Mouse (Mus musculus) c-Kit-positive CD71-positive TER-119-negative erythroid progenitor cells, embryonic 14.5 days (primary cell): Measurements from ENCODE around the gene Dio1.

ENCODE experiments used
- DNase-seq: peaks from one replicate; pipeline ENCODE4 v3.0.0-alpha.2; 2013; ENCODE audit warnings: low read depth

Gene Dio1

GRCm38 (mm10) chr4:107306966-107307365 is at the start of gene Dio1:
Dio1 (minus strand) TSS chr4:107307169.
- DNase-seq: no peak

- no peak for DNase-seq
Measured at GRCm38 (mm10) chr4:107354543-107354942, 47.6 kb upstream of the Dio1 start.

GRCm38 (mm10) chr4:107354126-107354525 is 47.2 kb upstream of the Dio1 start:
- no peak for DNase-seq

- DNase-seq: no peak
Measured at GRCm38 (mm10) chr4:107353612-107354011, 46.6 kb upstream of the Dio1 start.

GRCm38 (mm10) chr4:107351368-107351767 is 44.4 kb upstream of the Dio1 start:
- no peak for DNase-seq

GRCm38 (mm10) chr4:107349311-107350008 is 42.5 kb upstream of the Dio1 start:
- DNase-seq: no peak

- DNase-seq: no peak
Measured at GRCm38 (mm10) chr4:107348529-107349310, 41.8 kb upstream of the Dio1 start.

- DNase-seq: no peak
Measured at GRCm38 (mm10) chr4:107347221-107347620, 40.3 kb upstream of the Dio1 start.

GRCm38 (mm10) chr4:107344612-107345011 is 37.6 kb upstream of the Dio1 start:
- no peak for DNase-seq

- DNase-seq: no peak
Measured at GRCm38 (mm10) chr4:107341354-107341753, 34.4 kb upstream of the Dio1 start.

GRCm38 (mm10) chr4:107337455-107337854 is 30.5 kb upstream of the Dio1 start:
- no peak for DNase-seq

GRCm38 (mm10) chr4:107336356-107336755 is 29.4 kb upstream of the Dio1 start:
- no peak for DNase-seq

- DNase-seq: no peak
Measured at GRCm38 (mm10) chr4:107333514-107333913, 26.5 kb upstream of the Dio1 start.

- DNase-seq: no peak
Measured at GRCm38 (mm10) chr4:107328530-107328929, 21.6 kb upstream of the Dio1 start.

GRCm38 (mm10) chr4:107323113-107323512 is 16.1 kb upstream of the Dio1 start:
- DNase-seq: no peak

GRCm38 (mm10) chr4:107321041-107321440 is 14.1 kb upstream of the Dio1 start:
- DNase-seq: no peak

GRCm38 (mm10) chr4:107318646-107319045 is 11.7 kb upstream of the Dio1 start:
- no peak for DNase-seq

GRCm38 (mm10) chr4:107314479-107314805 is 7.5 kb upstream of the Dio1 start:
- DNase-seq: peak; percentile 24

GRCm38 (mm10) chr4:107313690-107314478 is 6.9 kb upstream of the Dio1 start, which contains the start of gene Yipf1:
Yipf1 (plus strand) TSS chr4:107314363.
- peak; percentile 86 for DNase-seq

GRCm38 (mm10) chr4:107303531-107303930 is 3.4 kb downstream of the Dio1 start:
- no peak for DNase-seq

GRCm38 (mm10) chr4:107302832-107303231 is 4.1 kb downstream of the Dio1 start:
- no peak for DNase-seq

- DNase-seq: no peak
Measured at GRCm38 (mm10) chr4:107302221-107302620, 4.7 kb downstream of the Dio1 start.
